Mouse (Mus musculus) adrenal gland, adult 2 months (tissue): ENCODE results near the gene Gga2. TPM values are rescaled to one million over a fixed set of nuclear protein-coding genes. Genes with fewer than 3 reads are reported as not detected.

Source experiments
- DNase-seq: peaks from one replicate; pipeline ENCODE4 v3.0.0; 2021
- polyA plus RNA-seq: library from polyadenylated mRNA; depleted of rRNA; stranded (reverse); fragments of >200 nt; gene quantifications from 2 replicates; pipeline ENCODE4 v1.2.3, GENCODE M21; 2012; rRNA removed
- total RNA-seq, 2 experiments: library from RNA; stranded (reverse); gene quantifications; 2 replicates each; pipeline ENCODE4 v1.2.3; 2021

The Gga2 gene
- total and polyA plus RNA-seq, 3 experiments: 19.0 to 20.2 (median 19.9) TPM

DNA sequence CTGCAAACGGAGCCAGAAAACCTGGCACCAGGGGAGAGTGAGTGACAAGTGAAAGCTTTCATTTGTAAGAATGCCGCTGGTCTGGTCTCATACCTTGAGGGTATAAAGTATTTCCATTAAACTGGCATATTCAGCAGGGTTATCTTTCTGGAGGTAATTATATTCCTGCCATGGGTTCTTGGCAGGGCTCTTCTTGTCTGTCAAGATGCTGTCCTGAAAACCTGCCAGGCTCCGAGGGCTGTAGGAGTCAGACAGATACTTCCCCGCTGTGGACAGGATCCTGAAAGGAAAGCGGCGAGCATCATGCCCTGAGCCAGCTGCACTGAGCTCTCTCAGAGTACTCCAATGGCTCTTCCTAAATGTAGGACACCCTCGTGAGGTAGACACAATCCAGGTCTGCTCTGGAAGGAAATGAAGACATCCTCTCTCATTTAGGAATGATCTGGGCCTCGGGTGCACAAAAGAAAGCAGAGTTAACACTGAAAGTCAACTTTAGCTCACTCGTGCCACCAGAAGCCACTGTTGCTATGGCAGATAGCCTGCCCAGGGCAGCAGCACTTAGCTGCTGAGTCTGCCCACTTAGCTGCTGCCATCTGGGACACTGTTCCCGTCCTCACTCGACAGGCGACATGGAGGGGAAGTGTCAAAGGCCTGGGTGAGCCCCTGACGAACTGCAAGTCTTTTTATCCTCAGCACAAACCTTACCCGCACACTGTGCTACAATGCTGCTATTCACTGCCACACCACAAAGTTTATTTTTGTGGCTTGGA, 84.0 kb downstream of the Gga2 start:
- no peak for DNase-seq

Other genes with a start within 250 kb of the Gga2 start
- gene Scnn1b, start 156.2 kb downstream of the Gga2 start, total RNA-seq: not detected
- gene Scnn1b, start 156.2 kb downstream of the Gga2 start, polyA plus RNA-seq: 0.41 and 0.52 TPM in 2 replicates
- 10 to 100 TPM; 26.9 to 35.8 TPM for gene Cog7, start 39.5 kb downstream of the Gga2 start, total RNA-seq
- 25.7 and 26.9 TPM in 2 replicates for gene Cog7, start 39.5 kb downstream of the Gga2 start, polyA plus RNA-seq
- 10 to 100 TPM; 48.3 to 56.8 TPM for gene Ubfd1, start 46.0 kb upstream of the Gga2 start, total RNA-seq
- 22.1 and 24.5 TPM in 2 replicates for gene Ubfd1, start 46.0 kb upstream of the Gga2 start, polyA plus RNA-seq
- 10 to 100 TPM; 16.6 to 18.2 TPM for gene Ears2, start 46.0 kb upstream of the Gga2 start, total RNA-seq
- 18.2 and 23.8 TPM in 2 replicates for gene Ears2, start 46.0 kb upstream of the Gga2 start, polyA plus RNA-seq
- 100 to 1,000 TPM; 549 to 580 TPM for gene Ndufab1, start 80.7 kb upstream of the Gga2 start, total RNA-seq
- gene Ndufab1, start 80.7 kb upstream of the Gga2 start, polyA plus RNA-seq: 2,196 and 4,184 TPM in 2 replicates
- gene Palb2, start 111.8 kb upstream of the Gga2 start, total RNA-seq: 1 to 10 TPM in 1 of 2 experiments, under 1 TPM in 1; 0.81 to 1.6 TPM
- gene Palb2, start 111.8 kb upstream of the Gga2 start, polyA plus RNA-seq: 0.56 and 0.64 TPM in 2 replicates
- 10 to 100 TPM; 70.6 to 71.2 TPM for gene Dctn5, start 111.8 kb upstream of the Gga2 start, total RNA-seq
- gene Dctn5, start 111.8 kb upstream of the Gga2 start, polyA plus RNA-seq: 36.2 and 50.5 TPM in 2 replicates
- gene Plk1, start 138.2 kb upstream of the Gga2 start, total RNA-seq: 1 to 10 TPM; 1.3 to 2.3 TPM
- gene Plk1, start 138.2 kb upstream of the Gga2 start, polyA plus RNA-seq: 1.5 and 3.2 TPM in 2 replicates
- under 1 TPM; 0.14 to 0.17 TPM for gene Ern2, start 165.0 kb upstream of the Gga2 start, total RNA-seq
- gene Ern2, start 165.0 kb upstream of the Gga2 start, polyA plus RNA-seq: 0.03 and 0.04 TPM in 2 replicates
- gene Chp2, start 198.3 kb upstream of the Gga2 start, total RNA-seq: 1 to 10 TPM; 1.7 to 3.4 TPM
- gene Chp2, start 198.3 kb upstream of the Gga2 start, polyA plus RNA-seq: 1.4 and 2.8 TPM in 2 replicates